Mouse (Mus musculus): Measurements from ENCODE around the gene Mrap2. TPM values are rescaled to one million over a fixed set of nuclear protein-coding genes. Genes with fewer than 3 reads are reported as not detected.
A peak's percentile ranks its signal among the peaks of the same experiment; 100 is the strongest.

Gene Mrap2
- polyA plus RNA-seq, 2 experiments, result 0.14 to 0.22 TPM

DNA sequence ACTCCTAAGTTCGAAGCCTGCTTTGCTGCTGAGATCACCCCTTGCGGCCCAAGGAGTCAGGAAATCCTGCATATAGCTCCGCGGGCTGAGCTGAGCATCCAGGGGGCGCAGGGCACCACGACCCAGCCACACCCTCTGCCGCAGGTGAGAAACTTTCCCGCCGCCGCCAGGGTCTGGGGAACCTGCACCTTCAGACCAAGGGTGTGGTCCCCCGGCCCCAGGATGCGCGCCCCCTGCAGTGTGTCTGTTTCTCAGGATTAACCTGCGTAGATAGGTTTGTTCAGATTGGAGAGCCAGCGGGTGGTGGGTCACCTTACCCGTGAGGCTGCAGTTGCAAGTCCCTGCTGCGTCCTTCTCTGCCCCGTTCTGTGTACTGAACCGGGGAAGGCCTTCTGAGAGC lies 426 bp downstream of the Mrap2 start:
- no peaks in the 10 kb centered on the region for H3K9me3 ChIP-seq (ENCODE audit: control insufficient read depth, low read length)
- H3K4me2 ChIP-seq (replicated peaks; ENCODE audit: low read depth, low read length, severe bottlenecking), result peak overlapping the region; percentile 48
- H3K27me3 ChIP-seq (ENCODE audit: control insufficient read depth, insufficient read depth, low read length), result peaks cover 26% of the 10 kb centered on the region
- WGBS, result 2% methylated on average over 19 of the region's 19 CpGs
- H3K36me3 ChIP-seq (ENCODE audit: control insufficient read depth, insufficient read depth, low read length), result no peaks in the 10 kb centered on the region
- peak overlapping the region; percentile 35 for H3K4me3 ChIP-seq (replicated peaks; ENCODE audit: low read length)
- DNase-seq (ENCODE audit: low spot score) (no peak), ATAC-seq (ENCODE audit: low FRiP score, low read depth) (no peak; the same call in 1 of the 2 replicates)
- TF ChIP-seq POLR2A (IDR thresholded peaks at IDR 0.05; ENCODE audit: borderline replicate concordance, extremely low read depth, insufficient read depth, insufficient read length), result no peak
- peaks cover 3% of the 10 kb centered on the region; the same call in 1 of the 2 replicates for H3K4me1 ChIP-seq (ENCODE audit: control insufficient read depth, insufficient read depth, low read length)
- H3K27ac ChIP-seq (replicated peaks; ENCODE audit: low read depth, low read length), result no peak overlapping the region
- H3K9ac ChIP-seq (ENCODE audit: low read depth, low read length, severe bottlenecking), result peak overlapping the region; percentile 25; the same call in 1 of the 2 replicates

DNA sequence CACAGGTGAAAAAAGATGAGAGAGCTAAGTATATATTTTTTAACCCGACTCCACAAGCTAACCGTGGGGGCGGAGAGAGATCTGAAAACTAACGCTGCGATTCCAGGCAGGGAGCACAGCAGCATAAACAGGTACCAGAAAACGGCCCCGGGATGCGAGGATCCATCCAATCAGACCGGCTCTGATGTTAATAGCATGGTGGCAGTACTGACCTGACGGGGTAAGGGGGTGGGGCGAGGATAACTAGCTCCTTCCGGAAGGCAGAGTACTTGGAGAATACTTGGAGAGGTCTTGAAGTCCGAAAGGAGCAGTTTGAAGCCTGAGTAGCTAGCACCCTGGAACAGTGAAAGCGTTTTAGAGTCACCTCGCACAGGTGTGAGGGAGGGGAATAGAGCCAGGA lies 1.1 kb downstream of the Mrap2 start:
- DNase-seq (ENCODE audit: low spot score), result no peak
- TF ChIP-seq POLR2A (IDR thresholded peaks at IDR 0.05; ENCODE audit: borderline replicate concordance, extremely low read depth, insufficient read depth, insufficient read length), result no peak
- H3K4me3 ChIP-seq (replicated peaks; ENCODE audit: low read length), result peak overlapping the region; percentile 35
- peaks cover 3% of the 10 kb centered on the region; the same call in 1 of the 2 replicates for H3K4me1 ChIP-seq (ENCODE audit: control insufficient read depth, insufficient read depth, low read length)
- peak overlapping the region; percentile 48 for H3K4me2 ChIP-seq (replicated peaks; ENCODE audit: low read depth, low read length, severe bottlenecking)
- H3K27me3 ChIP-seq (ENCODE audit: control insufficient read depth, insufficient read depth, low read length), result peaks cover 26% of the 10 kb centered on the region
- no peaks in the 10 kb centered on the region for H3K36me3 ChIP-seq (ENCODE audit: control insufficient read depth, insufficient read depth, low read length)
- no peak overlapping the region for H3K9ac ChIP-seq (ENCODE audit: low read depth, low read length, severe bottlenecking)
- H3K27ac ChIP-seq (replicated peaks; ENCODE audit: low read depth, low read length), result no peak overlapping the region
- no peak for ATAC-seq (ENCODE audit: low FRiP score, low read depth)
- no peaks in the 10 kb centered on the region for H3K9me3 ChIP-seq (ENCODE audit: control insufficient read depth, low read length)
- WGBS, result 4% methylated on average over 15 of the region's 15 CpGs

DNA sequence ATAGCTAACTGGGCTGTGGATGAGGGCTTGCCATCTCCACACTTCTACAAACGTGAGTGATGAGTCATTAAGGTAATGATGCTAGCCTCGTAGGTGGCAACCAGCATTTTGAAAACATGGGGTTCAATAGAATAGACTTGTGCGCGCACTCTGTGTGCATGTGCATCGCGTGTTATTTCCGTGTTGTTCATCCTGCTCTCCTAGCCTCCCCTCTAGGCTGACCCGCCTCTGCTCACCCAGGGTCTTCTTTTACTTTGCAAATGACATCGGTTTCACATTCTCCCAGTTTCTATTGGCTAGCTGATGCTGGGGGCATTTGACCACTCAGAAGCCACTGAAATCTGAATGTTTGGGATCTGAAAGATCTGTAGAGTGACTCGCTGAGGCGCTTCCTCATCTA lies 1.6 kb downstream of the Mrap2 start:
- Histone ChIP-seq H3K27me3 (ENCODE audit: control insufficient read depth, insufficient read depth, low read length) (peaks cover 26% of the 10 kb centered on the region), H3K36me3 (ENCODE audit: control insufficient read depth, insufficient read depth, low read length) (no peaks in the 10 kb centered on the region), H3K9me3 (ENCODE audit: control insufficient read depth, low read length) (no peaks in the 10 kb centered on the region), H3K9ac (ENCODE audit: low read depth, low read length, severe bottlenecking) (no peak overlapping the region), H3K27ac (replicated peaks; ENCODE audit: low read depth, low read length) (no peak overlapping the region), H3K4me1 (ENCODE audit: control insufficient read depth, insufficient read depth, low read length) (peaks cover 3% of the 10 kb centered on the region; the same call in 1 of the 2 replicates), H3K4me3 (replicated peaks; ENCODE audit: low read length) (no peak overlapping the region), H3K4me2 (replicated peaks; ENCODE audit: low read depth, low read length, severe bottlenecking) (no peak overlapping the region)
- DNase-seq (ENCODE audit: low spot score) (no peak), ATAC-seq (ENCODE audit: low FRiP score, low read depth) (no peak)
- 36% methylated on average over 11 of the region's 11 CpGs for WGBS
- no peak for TF ChIP-seq POLR2A (IDR thresholded peaks at IDR 0.05; ENCODE audit: borderline replicate concordance, extremely low read depth, insufficient read depth, insufficient read length)

DNA sequence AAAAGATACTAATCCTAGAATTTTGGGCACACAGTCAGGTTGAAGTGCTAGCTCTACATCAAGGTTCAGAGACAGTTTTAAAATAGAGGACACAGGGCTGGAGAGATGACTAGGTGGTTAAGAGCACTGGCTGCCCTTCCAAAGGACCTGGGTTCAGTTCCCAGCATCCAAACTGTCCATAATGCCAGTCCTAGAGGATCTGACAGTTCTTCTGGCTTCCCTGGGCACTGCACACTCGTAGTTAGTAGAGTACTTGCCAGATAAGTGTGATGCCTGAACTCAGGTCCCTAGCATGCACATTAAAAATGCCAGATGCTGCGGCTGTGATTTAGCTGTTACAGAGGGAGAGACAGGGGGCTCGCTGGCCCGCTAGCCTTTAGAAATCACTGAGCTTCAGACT lies 2.3 kb downstream of the Mrap2 start:
- H3K27ac ChIP-seq (replicated peaks; ENCODE audit: low read depth, low read length), result no peak overlapping the region
- 77% methylated on average over 4 of the region's 4 CpGs for WGBS
- no peak for ATAC-seq (ENCODE audit: low FRiP score, low read depth)

DNA sequence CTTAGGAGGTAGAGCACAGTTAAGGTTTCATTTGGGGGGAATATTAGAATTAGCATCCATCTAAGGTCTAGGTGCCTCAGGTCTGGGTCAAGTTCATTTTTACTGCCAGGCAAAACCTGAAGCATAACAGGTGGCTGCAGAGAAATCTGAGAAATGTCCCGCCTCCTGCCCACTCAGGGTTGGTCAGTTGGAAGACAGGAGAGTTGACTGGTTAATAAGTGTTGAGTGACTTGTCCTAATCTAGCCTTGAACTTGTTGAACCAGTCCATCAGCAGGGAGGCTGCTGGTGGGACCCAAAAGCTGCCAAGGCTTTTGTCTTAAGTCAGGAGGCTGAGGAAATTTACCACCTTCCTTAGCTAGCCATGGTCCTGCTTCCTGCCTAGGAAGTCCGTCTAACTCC lies 3.8 kb downstream of the Mrap2 start:
- Histone ChIP-seq H3K36me3 (ENCODE audit: control insufficient read depth, insufficient read depth, low read length) (no peaks in the 10 kb centered on the region), H3K27ac (replicated peaks; ENCODE audit: low read depth, low read length) (no peak overlapping the region), H3K4me2 (replicated peaks; ENCODE audit: low read depth, low read length, severe bottlenecking) (no peak overlapping the region), H3K9me3 (ENCODE audit: control insufficient read depth, low read length) (no peaks in the 10 kb centered on the region), H3K9ac (ENCODE audit: low read depth, low read length, severe bottlenecking) (no peak overlapping the region), H3K4me3 (replicated peaks; ENCODE audit: low read length) (no peak overlapping the region), H3K4me1 (ENCODE audit: control insufficient read depth, insufficient read depth, low read length) (peaks cover 3% of the 10 kb centered on the region; the same call in 1 of the 2 replicates), H3K27me3 (ENCODE audit: control insufficient read depth, insufficient read depth, low read length) (peaks cover 26% of the 10 kb centered on the region)
- ATAC-seq (ENCODE audit: low FRiP score, low read depth) (no peak), DNase-seq (ENCODE audit: low spot score) (no peak)
- no peak for TF ChIP-seq POLR2A (IDR thresholded peaks at IDR 0.05; ENCODE audit: borderline replicate concordance, extremely low read depth, insufficient read depth, insufficient read length)
- 66% methylated on average over 2 of the region's 2 CpGs for WGBS

More for the DNA sequence above, 2.3 kb downstream of the Mrap2 start:
- no peak for TF ChIP-seq POLR2A (IDR thresholded peaks at IDR 0.05; ENCODE audit: borderline replicate concordance, extremely low read depth, insufficient read depth, insufficient read length)
- no peak overlapping the region for H3K4me2 ChIP-seq (replicated peaks; ENCODE audit: low read depth, low read length, severe bottlenecking)
- H3K4me1 ChIP-seq (ENCODE audit: control insufficient read depth, insufficient read depth, low read length), result peaks cover 3% of the 10 kb centered on the region; the same call in 1 of the 2 replicates
- no peak overlapping the region for H3K4me3 ChIP-seq (replicated peaks; ENCODE audit: low read length)
- no peaks in the 10 kb centered on the region for H3K9me3 ChIP-seq (ENCODE audit: control insufficient read depth, low read length)
- DNase-seq (ENCODE audit: low spot score), result no peak
- H3K9ac ChIP-seq (ENCODE audit: low read depth, low read length, severe bottlenecking), result no peak overlapping the region
- H3K27me3 ChIP-seq (ENCODE audit: control insufficient read depth, insufficient read depth, low read length), result peaks cover 26% of the 10 kb centered on the region
- no peaks in the 10 kb centered on the region for H3K36me3 ChIP-seq (ENCODE audit: control insufficient read depth, insufficient read depth, low read length)

All from limb, embryonic 14.5 days (tissue).